Mouse (Mus musculus): ENCODE data around the gene Adam33.
"Not testable (repeated sequence)": the region's sequence is repeated elsewhere in the genome, so short reads cannot be mapped to it uniquely, and the experiment has no call there.

Gene Adam33

GRCm38 (mm10) chr2:131063404-131063864, at the start of gene Adam33:
TSS of gene Adam33 (minus strand) at chr2:131063814.
- DNase-seq (ENCODE audit: low spot score) = peak; percentile 63

GRCm38 (mm10) chr2:131105989-131106388, 42.4 kb upstream of the Adam33 start:
- no peak for DNase-seq (ENCODE audit: low spot score)

GRCm38 (mm10) chr2:131105061-131105460, 41.4 kb upstream of the Adam33 start:
- DNase-seq (ENCODE audit: low spot score) = not testable (repeated sequence)

- DNase-seq (ENCODE audit: low spot score) = no peak
Observed at GRCm38 (mm10) chr2:131104021-131104420, 40.4 kb upstream of the Adam33 start.

- DNase-seq (ENCODE audit: low spot score) = no peak
Observed at GRCm38 (mm10) chr2:131101530-131101929, 37.9 kb upstream of the Adam33 start.

GRCm38 (mm10) chr2:131097087-131097486, 33.5 kb upstream of the Adam33 start:
- no peak for DNase-seq (ENCODE audit: low spot score)

- DNase-seq (ENCODE audit: low spot score) = no peak
Observed at GRCm38 (mm10) chr2:131096101-131096795, 32.6 kb upstream of the Adam33 start.

- DNase-seq (ENCODE audit: low spot score) = peak; percentile 81
Observed at GRCm38 (mm10) chr2:131094823-131095222, 31.2 kb upstream of the Adam33 start.

- DNase-seq (ENCODE audit: low spot score) = no peak
Observed at GRCm38 (mm10) chr2:131093577-131093976, 30.0 kb upstream of the Adam33 start.

- peak; percentile 38 for DNase-seq (ENCODE audit: low spot score)
Observed at GRCm38 (mm10) chr2:131090852-131091251, 27.2 kb upstream of the Adam33 start.

GRCm38 (mm10) chr2:131089634-131090033, 26.0 kb upstream of the Adam33 start:
- DNase-seq (ENCODE audit: low spot score) = no peak

- no peak for DNase-seq (ENCODE audit: low spot score)
Observed at GRCm38 (mm10) chr2:131088581-131088980, 25.0 kb upstream of the Adam33 start.

GRCm38 (mm10) chr2:131086667-131087390, 23.2 kb upstream of the Adam33 start, which contains the start of gene Siglec1:
TSS of gene Siglec1 (minus strand) at chr2:131086765.
- no peak for DNase-seq (ENCODE audit: low spot score)

GRCm38 (mm10) chr2:131084206-131084605, 20.6 kb upstream of the Adam33 start:
- no peak for DNase-seq (ENCODE audit: low spot score)

GRCm38 (mm10) chr2:131080507-131080906, 16.9 kb upstream of the Adam33 start:
- DNase-seq (ENCODE audit: low spot score) = no peak

- DNase-seq (ENCODE audit: low spot score) = no peak
Observed at GRCm38 (mm10) chr2:131072536-131072935, 8.9 kb upstream of the Adam33 start.

GRCm38 (mm10) chr2:131067481-131067880, 3.9 kb upstream of the Adam33 start:
- DNase-seq (ENCODE audit: low spot score) = no peak

- no peak for DNase-seq (ENCODE audit: low spot score)
Observed at GRCm38 (mm10) chr2:131066342-131066741, 2.7 kb upstream of the Adam33 start.

GRCm38 (mm10) chr2:131061607-131062006, 2.0 kb downstream of the Adam33 start:
- no peak for DNase-seq (ENCODE audit: low spot score)

- no peak for DNase-seq (ENCODE audit: low spot score)
Observed at GRCm38 (mm10) chr2:131060784-131061183, 2.8 kb downstream of the Adam33 start.

- no peak for DNase-seq (ENCODE audit: low spot score)
Observed at GRCm38 (mm10) chr2:131059781-131060540, 3.7 kb downstream of the Adam33 start.

- peak; percentile 76 for DNase-seq (ENCODE audit: low spot score)
Observed at GRCm38 (mm10) chr2:131059377-131059776, 4.2 kb downstream of the Adam33 start.

GRCm38 (mm10) chr2:131058672-131059071, 4.9 kb downstream of the Adam33 start:
- DNase-seq (ENCODE audit: low spot score) = no peak

Measured in testis, postnatal 10 days (tissue).